Mouse (Mus musculus): ENCODE data around the gene Slit1.

Slit1 gene

DNA sequence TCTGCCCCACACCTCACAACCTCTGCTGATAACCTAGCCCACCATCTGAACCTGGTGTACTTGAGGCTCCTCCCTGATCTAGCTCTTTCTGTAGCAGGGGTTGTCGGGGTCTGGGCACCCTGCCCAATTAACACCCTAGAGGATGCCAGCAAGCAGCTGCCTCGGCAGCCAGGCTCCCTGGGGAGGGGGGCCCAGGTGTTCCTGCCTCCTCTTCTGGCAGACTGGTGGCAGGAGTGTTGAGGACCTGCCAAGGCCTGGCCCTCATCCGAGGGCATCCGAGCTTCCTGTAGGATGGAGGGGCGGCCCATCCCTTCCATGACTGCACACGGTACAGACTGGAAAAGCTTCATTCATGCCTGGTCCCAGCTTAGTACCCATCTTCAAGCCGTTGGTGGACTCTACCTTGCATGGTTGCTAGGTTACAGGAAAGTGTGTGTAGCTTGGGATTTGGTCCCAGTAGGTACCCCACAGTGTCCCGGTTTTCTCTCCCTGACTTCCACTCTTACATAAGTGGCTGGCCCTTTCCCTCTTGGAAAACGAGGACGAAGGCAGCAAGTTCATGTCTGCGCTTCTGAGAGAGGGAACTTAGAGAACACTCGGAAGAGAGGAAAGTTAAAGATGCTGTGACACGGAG lies 57.9 kb downstream of the Slit1 start:
- DNase-seq, result no peak

DNA sequence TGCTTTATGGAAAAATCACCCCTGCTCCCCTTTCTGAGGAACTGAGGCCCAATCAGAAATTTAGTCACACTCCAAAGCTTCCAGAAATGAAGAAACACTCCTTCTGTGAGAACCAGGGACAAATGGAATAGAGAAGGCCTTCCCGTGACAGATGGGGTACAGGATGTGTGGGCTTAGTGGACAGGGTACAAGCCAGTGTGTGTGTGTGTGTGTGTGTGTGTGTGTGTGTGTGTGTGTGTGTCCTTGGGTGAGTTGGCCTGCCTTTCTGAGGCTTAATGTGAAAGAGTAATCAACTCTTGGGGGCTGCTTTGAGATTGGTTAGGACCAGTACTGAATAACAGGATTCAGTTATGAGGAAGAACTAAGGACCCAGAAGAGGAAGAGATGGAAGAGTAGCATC lies 58.6 kb downstream of the Slit1 start:
- DNase-seq, result no peak

DNA sequence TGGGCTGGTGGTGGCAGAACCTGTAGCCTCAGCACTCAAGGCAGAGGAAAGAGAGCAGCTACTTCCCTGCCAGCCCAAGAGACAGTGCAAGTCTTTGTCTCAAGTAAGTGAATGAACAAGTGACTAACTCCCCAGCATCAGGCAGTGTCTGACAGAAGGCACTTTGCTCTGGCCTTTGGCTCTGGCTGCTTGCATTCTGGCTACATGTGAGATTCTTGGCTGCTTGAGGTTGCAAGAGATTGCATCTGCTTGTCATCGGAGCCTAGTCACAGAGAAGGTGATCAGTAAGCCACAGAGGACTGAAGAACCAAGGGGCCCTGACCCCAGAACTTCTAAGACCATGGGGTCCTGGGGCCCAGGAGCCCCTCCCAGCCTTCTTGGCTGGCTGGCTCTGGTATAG lies 59.5 kb downstream of the Slit1 start:
- no peak for DNase-seq

DNA sequence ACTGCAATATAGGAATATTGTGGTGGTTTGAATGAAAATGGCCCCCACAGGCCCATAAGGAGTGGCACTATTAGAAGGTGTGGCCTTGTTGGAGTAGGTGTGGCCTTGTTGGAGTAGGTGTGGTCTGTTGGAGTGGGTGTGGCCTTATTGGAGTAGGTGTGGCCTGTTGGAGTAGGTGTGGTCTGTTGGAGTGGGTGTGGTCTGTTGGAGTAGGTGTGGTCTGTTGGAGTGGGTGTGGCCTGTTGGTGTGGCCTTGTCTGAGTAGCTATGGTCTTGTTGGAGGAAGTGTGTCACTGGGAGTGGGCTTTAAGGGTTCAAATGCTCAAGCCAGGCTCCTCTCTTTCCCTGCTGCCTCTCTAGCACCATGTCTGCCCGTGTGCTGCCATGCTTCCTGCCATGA lies 63.2 kb downstream of the Slit1 start:
- DNase-seq, result no peak

DNA sequence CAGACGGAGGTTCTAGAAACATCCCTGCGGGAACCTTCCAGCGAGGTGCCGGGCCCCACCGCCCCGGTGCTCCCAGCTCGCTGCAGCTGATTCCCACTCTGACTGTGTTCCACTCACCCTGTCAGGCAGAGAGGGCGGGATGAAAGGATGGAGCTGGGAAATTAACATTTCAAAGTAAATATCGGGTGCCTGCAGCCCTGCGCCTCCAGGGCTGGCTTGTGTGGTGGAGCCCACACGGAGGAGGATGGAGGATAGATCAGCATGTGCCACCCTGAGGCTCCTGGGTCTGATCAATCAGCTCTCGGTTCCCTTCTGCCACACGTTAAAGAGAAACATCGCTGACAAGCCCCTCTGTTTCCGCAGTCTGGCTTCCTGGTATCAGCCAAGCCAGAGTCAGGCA lies 64.4 kb downstream of the Slit1 start:
- DNase-seq, result no peak

DNA sequence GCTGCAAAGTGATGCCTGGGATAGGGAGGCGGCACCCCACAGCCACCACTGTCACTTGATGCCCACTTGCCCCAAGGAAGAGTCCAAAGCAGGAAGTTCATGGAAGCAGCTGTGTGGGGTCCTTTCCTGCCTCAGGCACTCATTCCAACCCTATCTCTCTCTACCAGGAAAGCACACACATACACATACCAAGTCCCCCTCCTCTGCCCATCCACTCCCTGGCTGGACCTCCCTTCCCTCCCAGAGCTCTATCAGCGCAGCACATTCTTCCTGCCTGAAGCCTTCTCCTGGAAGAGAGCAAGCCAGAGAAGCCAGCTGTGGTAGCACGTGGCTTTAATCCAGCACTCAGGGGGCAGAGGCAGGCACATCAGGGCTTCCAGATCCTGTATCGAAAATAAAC lies 65.9 kb downstream of the Slit1 start:
- DNase-seq, result no peak

DNA sequence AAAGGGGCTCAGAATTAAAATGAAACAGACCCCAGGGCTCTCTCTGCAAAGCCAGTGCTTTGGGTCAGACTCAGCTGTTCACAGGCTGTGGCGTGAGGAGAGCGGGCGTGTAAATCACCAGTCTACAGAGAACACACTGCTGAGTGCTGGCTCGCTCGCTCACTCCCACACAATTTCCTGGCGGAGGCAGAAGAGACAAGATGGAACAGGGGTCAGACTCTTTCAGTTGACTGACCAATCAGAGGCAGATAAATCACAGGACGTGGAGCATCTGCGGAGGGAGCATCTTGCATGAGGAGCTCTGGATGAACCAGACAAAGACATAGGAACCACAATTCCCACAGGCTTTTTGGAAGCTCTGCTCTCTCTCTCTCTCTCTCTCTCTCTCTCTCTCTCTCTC lies 67.9 kb downstream of the Slit1 start:
- no peak for DNase-seq

DNA sequence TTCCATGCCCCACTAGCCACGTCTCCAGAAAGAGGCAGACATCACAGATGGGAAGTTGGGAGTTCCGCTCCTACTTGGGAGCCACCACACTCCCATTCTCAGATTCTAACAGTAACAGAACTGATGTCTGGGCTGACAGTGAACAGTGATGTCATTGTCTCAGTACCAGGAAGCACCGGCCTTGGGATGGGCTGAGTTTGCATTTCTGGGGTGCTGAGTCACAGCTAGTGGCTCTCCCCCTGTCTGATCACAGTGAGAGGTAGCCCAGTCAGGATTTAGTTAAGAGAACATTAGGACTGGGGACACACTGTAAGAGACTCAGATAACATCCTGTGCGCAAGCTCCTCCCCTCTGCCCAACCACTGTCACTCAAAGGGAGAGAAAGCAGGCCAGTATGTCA lies 69.1 kb downstream of the Slit1 start:
- no peak for DNase-seq

DNA sequence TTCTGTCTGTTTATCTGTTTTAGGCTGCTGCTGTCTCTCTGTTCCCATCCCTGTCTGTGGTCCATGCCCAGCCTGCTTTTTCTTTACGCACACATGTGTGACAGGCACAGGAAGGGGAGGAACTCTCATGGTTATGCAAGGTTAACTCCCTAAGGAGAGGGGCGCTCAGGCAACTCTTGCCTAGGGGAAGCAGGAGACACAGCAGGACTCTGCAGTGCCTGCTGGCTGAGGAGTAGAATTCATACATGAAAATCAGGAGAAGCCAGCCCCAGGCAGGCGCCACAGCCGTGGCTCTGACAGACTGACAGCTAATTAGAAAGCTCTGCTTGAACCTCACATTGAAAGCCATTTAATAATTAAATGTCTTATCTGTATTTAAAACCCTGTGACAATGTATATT lies 70.6 kb downstream of the Slit1 start:
- DNase-seq, result no peak

DNA sequence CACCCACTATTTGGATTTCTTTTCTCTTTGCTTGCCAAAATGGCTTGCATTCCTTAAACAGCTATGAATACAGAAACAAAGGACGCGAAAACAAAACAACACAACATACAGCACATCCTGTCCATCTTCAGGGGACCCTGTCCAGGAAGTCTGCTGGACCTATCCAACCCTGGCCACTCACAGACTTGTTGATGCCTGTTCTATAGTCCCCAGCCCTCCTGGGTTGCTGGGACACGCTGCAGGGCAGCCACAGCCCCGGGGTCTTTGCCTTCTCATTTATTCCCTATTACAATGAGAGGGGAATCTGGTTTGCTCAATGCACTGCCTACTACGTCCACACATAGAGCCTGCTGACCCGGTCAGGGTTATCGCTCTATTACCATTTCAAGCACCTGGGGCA lies 72.5 kb downstream of the Slit1 start:
- DNase-seq, result no peak

DNA sequence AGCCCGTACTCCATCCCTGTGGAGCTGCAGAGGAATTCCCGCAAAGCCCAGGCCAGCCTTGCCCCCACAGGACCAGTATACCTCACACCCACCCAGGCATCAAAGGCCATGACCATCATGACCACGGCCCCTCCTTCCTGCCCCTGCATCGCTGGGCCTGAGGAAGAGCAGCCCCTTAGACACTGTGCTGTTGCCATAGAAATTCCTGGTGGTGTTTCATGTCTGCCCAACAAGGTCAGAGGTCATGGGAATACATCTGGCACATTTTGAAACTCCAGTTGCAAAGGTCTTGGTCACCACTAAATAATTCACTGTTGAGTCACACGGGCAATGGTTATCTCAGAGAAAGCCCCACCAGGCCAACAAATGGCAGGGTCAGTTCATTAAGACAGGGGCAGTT lies 73.0 kb downstream of the Slit1 start:
- DNase-seq, result no peak

DNA sequence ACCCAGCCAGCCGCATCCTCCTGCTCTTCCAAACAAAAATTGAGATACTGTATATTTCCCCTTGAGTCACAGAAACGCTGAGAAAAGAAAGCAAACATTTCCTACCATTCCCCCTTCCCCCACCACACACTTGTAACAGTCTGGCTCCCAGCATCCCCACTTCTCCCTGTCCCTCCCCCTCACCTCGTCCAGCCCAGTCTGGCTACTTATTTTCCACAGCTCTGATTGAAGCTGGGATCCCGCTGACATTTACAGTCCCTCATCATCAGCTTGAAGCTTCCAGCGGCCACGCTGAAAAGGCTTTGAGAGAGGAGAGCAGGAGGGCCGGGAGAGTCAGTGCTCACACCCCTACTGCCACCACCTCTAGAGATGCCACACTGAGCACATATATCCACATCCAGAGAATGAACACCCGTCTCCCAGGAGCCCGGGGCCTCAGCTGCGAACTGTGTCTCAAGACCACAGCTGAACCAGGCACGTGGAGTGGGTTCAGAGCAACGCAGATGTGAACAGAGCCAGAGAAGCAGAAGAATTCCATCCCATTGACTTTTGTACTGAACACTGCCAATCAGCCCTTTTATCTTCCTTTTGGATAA lies 73.6 kb downstream of the Slit1 start:
- no peak for DNase-seq

DNA sequence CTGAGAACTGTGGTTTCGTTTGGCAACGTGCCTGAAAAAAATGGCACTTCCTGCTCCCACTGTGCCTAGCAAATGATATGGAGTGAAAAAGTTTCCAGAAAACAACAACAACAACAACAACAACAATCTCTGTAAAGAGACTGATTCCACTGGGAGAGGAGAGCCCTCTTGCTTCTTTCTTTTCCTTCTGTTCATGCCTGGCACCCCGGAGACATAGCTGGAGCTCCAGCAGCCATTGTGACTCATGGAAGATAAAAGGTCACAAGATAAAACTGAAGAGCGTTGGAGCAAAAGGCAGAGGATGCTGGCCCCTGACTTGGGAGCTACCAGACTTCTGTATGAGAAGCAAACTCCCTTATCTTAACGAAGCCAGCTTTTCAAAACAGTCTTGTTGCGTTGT lies 75.9 kb downstream of the Slit1 start:
- DNase-seq, result no peak

DNA sequence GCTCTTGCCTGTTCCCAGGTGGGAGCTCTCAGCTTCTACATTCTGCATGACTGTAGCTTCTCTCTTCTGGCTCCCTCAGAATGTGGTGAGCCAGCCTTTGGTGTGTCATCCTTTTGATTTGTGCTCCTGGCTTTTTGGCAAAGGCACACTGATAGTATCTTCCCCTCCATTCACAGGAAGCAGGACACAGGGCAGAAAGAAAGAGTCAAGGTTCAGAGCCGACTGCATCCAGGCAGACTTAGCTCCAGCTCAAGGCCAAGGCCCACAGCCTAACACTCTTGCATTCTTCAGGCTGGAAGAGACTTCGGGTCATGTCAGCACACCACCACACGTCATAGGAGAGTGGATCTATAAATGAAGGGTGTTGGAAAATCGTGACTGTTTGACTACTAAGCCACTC lies 77.5 kb downstream of the Slit1 start:
- DNase-seq, result no peak

DNA sequence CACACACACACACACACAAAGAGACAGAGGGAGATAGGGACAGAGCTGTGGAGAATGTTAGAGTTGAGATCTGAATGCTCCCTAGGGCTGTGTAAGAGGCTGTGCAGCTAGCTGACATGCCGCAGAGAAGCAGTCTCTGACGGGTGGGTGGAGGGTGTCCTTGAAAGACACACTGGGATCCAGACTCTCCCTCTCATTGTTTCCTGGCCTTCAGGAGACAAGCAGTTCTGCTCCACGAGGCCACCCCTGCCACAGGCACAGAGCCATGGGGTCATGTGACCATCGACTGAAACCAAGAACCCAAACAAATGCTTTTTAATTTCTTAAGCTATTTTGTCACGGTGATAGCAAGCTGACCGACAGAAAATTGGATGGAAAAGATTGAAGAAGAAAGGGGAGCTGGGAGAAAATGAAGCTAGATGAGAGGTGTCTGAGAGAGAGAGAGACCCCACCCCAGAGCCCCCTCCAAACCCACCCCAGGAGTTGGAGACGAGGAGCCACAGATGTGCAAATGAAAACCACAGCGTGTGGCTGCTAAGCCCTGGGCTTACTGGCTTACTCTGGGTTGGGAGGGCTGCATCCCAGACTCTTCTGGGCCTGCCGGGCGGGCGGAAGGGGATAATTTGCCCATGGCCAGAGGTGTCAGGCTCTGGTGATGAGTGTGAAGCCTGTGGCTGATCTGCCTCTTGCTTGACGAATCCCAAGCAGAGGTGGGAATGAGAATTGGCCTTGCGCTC lies 79.8 kb downstream of the Slit1 start:
- DNase-seq, result no peak

DNA sequence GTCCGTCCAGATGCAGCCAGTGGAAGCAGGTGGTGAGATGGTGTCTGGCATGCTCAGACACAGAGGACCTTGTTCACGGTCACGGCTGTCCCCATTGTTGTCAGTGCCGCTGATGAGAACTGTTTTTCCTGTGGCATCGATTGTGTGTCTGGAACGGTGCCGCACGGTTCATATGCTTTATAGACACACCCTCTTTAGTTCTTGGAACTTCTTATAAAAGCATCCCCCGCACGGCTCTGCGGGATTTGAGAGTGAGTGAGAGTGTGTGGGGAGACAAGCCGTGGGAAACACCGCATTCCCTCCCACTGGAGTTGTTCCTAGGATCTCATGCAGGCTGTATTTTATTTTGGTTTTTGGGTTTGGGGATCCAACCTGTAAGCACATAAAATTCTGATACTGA lies 82.0 kb downstream of the Slit1 start:
- DNase-seq, result no peak

DNA sequence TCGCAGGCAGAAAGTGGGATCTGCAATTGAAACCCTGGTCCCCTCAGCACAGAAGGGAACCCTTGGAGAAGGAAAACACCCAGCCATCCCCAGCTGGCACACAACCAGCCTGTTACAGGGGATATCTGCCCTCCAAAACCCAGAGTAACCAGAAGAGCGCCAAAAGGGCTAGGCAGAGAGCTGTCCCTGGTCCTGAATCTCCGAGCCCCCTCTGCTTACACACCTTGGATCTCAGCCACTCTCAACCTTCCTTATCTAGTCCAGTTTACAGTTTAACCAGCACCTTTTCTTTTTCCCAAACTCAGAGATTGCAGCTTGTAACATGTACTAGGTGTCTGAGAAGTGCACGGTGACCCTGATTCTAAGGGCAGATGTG lies 82.5 kb downstream of the Slit1 start:
- DNase-seq, result peak in 1 of 2 experiments; percentile 14

DNA sequence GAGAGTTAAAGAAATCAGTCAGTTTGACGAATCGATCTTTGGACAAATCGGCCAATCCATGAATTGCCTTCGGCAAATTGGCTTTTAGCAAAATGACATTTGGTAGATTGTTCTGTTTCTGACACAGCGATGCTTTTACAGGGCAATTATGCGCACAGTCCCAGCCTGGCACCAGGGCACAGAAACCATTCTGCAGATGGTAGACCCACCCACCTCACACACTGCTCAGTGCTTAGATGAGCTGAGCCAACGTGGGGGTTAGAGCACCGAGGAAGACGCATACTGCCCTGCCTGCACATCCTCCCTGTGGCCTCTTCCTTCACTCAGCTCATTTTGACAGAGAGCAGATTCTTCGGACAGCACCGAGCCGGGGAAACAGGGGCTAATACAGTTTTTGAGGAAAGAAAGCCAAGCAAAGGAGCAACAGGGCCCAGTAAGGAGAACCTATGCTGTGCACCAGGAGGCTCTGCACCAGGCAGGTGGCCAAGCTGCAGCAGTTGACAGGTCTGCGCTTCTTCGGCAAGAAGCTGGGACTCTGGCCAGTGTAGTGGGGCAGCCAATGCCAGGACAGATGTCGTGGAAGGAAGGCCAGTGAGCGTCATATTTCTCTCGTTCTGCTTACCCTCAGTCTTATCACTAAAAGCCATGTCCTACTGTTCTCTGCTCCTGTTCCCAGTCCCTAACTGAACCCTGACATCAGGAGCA lies 83.0 kb downstream of the Slit1 start:
- no peak for DNase-seq

DNA sequence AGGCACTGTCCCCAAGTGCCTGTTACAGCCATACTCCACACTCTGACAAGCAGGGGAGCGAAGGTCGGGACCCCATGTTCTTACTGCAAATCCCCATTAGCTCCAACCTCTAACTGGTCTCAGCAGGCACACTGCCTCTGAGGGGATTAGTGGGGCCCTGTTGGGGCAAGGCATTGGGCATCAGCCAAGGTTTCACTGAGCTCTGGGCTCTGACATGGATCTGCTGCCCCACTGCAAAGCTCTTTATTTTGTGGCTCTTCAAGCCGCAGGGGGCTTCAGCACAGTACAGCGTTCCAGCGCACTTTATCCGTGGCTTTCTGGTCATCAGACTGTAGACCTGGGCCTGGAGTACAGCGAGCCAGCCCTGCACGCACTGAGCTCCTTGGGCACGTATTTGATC lies 86.0 kb downstream of the Slit1 start:
- DNase-seq, result no peak

DNA sequence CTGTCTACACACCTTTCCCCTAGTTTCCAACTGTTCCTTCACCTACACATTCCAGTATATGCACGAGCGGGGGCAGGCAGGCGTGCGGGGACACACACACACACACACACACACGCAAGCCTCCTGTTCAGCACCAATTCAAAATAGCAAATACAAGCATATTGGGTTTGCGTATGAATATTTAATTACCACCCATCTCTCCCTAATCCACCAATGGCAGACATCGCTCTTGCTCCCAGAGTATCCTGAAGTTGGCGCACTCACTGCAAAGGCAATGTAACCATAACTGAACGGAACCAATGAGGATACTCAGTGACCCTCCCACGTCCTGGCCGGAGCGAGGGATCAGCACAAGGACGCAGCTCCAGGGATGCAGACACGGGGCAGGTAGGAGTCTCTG lies 86.8 kb downstream of the Slit1 start:
- DNase-seq, result no peak

DNA sequence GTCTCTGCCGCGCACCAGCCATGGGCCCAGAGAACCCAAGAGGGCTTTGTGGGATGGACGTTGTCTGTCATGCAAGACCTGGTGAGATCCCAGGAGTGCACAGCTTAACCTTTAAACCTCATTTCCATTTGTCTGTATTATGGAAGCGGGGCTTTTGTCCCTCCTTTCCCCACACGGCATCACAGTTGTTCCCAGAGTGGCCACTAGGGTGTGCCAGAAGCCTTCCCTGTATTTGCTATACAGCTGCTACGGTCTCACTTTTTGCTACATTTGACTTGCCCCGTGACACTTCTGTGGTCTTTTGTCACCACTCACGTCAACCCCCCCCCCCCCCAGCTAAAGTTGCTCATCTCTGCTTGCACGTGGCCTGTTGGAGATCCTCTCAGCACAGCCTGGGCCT lies 87.5 kb downstream of the Slit1 start:
- peak; percentile 28 to 75 for DNase-seq

DNA sequence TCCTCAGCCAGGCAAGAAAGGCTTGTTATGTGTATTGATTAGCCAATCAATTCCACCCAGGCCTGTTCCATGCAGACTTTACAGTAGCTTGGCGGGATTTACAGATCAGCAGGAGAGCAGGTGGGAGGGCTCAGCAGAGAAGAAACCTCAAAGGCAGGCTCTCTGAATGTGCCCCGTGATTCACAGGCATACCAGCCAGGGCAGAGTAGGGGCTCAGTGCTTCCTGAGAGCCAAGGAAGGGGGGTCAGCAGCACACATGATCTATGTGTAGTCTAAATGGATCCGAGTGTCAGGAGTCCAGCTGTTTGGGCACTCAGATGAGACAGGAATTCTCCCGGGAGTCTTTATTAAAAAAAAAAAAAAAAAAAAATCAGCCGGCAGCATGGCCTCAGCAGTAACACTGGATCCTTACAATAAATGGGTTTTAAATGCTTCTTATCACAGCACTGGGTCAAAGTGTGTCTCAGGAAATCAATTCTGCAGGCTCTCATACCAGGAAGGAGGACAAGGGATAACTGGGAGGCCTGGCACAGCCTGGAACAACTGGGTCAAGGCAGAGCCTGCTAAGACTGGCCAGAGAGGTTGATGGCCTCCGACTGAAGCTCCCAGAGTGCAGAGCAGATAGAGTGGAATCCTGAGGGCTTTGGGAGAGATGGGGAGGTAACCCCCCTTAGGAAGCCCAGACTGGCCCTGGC lies 88.2 kb downstream of the Slit1 start:
- no peak for DNase-seq

DNA sequence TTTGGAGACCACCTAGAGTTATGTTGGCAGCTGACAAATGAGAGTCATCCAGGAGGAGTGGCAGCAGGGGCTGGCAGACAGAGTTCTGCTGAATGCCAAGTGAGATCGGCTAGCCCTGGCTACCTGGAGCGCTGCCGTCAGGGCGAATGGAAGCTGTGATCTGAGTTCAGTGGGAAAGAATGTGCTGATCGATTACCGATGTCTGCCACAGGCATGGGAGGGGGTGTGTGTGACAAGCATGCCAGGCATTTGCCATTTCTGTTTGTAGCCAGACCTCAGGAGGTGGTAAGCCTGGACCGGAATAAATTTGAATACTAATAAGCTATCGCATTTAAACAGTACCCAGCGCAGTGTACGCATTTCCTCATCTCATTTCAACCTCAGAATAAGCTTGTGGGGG lies 91.5 kb downstream of the Slit1 start:
- no peak for DNase-seq

Measured in spleen, adult 18-20 months (tissue).